Mouse (Mus musculus): ENCODE measurements around the gene Anxa3. TPM values are rescaled to one million over a fixed set of nuclear protein-coding genes. Genes with fewer than 3 reads are reported as not detected.

The Anxa3 gene
- polyA plus RNA-seq, 1 experiment from 2014 or later = 25.8 TPM

- no peaks in the 10 kb centered on the region for H3K27me3 ChIP-seq (replicated peaks; ENCODE audit: control insufficient read depth, insufficient read depth, low read length)
- H3K36me3 ChIP-seq (ENCODE audit: control insufficient read depth, insufficient read depth, low read length) = no peaks in the 10 kb centered on the region
- DNase-seq (ENCODE audit: low spot score) = no peak
- no peak for ATAC-seq (replicated peaks; ENCODE audit: low FRiP score)
- H3K4me1 ChIP-seq (replicated peaks; ENCODE audit: control insufficient read depth, insufficient read depth, low read length) = no peaks in the 10 kb centered on the region
- no peaks in the 10 kb centered on the region for H3K9me3 ChIP-seq (ENCODE audit: control insufficient read depth, low read length)
- no peak overlapping the region for H3K9ac ChIP-seq (ENCODE audit: low read depth, low read length)
- H3K4me3 ChIP-seq (ENCODE audit: low read depth, low read length) = no peak overlapping the region
- no peak overlapping the region for H3K27ac ChIP-seq (ENCODE audit: low read depth, low read length)
- WGBS = 75% methylated on average over 4 of the region's 4 CpGs
- no peak overlapping the region for H3K4me2 ChIP-seq
Observed at GRCm38 (mm10) chr5:96810620-96811019, 17.5 kb downstream of the Anxa3 start.

GRCm38 (mm10) chr5:96824769-96825327 is 31.7 kb downstream of the Anxa3 start:
- Histone ChIP-seq H3K27me3 (replicated peaks; ENCODE audit: control insufficient read depth, insufficient read depth, low read length) (no peaks in the 10 kb centered on the region), H3K4me1 (replicated peaks; ENCODE audit: control insufficient read depth, insufficient read depth, low read length) (no peaks in the 10 kb centered on the region), H3K36me3 (ENCODE audit: control insufficient read depth, insufficient read depth, low read length) (no peaks in the 10 kb centered on the region), H3K9me3 (ENCODE audit: control insufficient read depth, low read length) (no peaks in the 10 kb centered on the region), H3K4me3 (ENCODE audit: low read depth, low read length) (no peak overlapping the region), H3K27ac (ENCODE audit: low read depth, low read length) (no peak overlapping the region), H3K9ac (ENCODE audit: low read depth, low read length) (no peak overlapping the region), H3K4me2 (no peak overlapping the region)
- no peak for ATAC-seq (replicated peaks; ENCODE audit: low FRiP score)
- no peak for DNase-seq (ENCODE audit: low spot score)
- WGBS = 81% methylated on average over 13 of the region's 13 CpGs

- no peak overlapping the region for H3K4me3 ChIP-seq (ENCODE audit: low read depth, low read length)
- no peak overlapping the region for H3K27ac ChIP-seq (ENCODE audit: low read depth, low read length)
- H3K27me3 ChIP-seq (replicated peaks; ENCODE audit: control insufficient read depth, insufficient read depth, low read length) = no peaks in the 10 kb centered on the region
- H3K4me1 ChIP-seq (replicated peaks; ENCODE audit: control insufficient read depth, insufficient read depth, low read length) = no peaks in the 10 kb centered on the region
- H3K9me3 ChIP-seq (ENCODE audit: control insufficient read depth, low read length) = no peaks in the 10 kb centered on the region
- H3K36me3 ChIP-seq (ENCODE audit: control insufficient read depth, insufficient read depth, low read length) = no peaks in the 10 kb centered on the region
- DNase-seq (ENCODE audit: low spot score) (no peak), ATAC-seq (replicated peaks; ENCODE audit: low FRiP score) (no peak)
- H3K4me2 ChIP-seq = no peak overlapping the region
- H3K9ac ChIP-seq (ENCODE audit: low read depth, low read length) = no peak overlapping the region
- WGBS = 51% methylated on average over 1 of the region's 1 CpGs
Observed at GRCm38 (mm10) chr5:96827176-96827575, 34.0 kb downstream of the Anxa3 start.

- DNase-seq (ENCODE audit: low spot score) = no peak
- Histone ChIP-seq H3K9me3 (ENCODE audit: control insufficient read depth, low read length) (no peaks in the 10 kb centered on the region), H3K9ac (ENCODE audit: low read depth, low read length) (no peak overlapping the region), H3K27ac (ENCODE audit: low read depth, low read length) (no peak overlapping the region), H3K4me2 (no peak overlapping the region), H3K4me1 (replicated peaks; ENCODE audit: control insufficient read depth, insufficient read depth, low read length) (no peaks in the 10 kb centered on the region), H3K27me3 (replicated peaks; ENCODE audit: control insufficient read depth, insufficient read depth, low read length) (no peaks in the 10 kb centered on the region), H3K4me3 (ENCODE audit: low read depth, low read length) (no peak overlapping the region), H3K36me3 (ENCODE audit: control insufficient read depth, insufficient read depth, low read length) (no peaks in the 10 kb centered on the region)
- WGBS = 83% methylated on average over 5 of the region's 5 CpGs
- ATAC-seq (replicated peaks; ENCODE audit: low FRiP score) = no peak
Observed at GRCm38 (mm10) chr5:96834338-96834737, 41.2 kb downstream of the Anxa3 start.

- Histone ChIP-seq H3K9me3 (ENCODE audit: control insufficient read depth, low read length) (no peaks in the 10 kb centered on the region), H3K4me3 (ENCODE audit: low read depth, low read length) (no peak overlapping the region), H3K4me2 (no peak overlapping the region), H3K27ac (ENCODE audit: low read depth, low read length) (no peak overlapping the region), H3K36me3 (ENCODE audit: control insufficient read depth, insufficient read depth, low read length) (no peaks in the 10 kb centered on the region), H3K4me1 (replicated peaks; ENCODE audit: control insufficient read depth, insufficient read depth, low read length) (peaks cover 10% of the 10 kb centered on the region; the same call in 1 of the 2 replicates), H3K9ac (ENCODE audit: low read depth, low read length) (no peak overlapping the region), H3K27me3 (replicated peaks; ENCODE audit: control insufficient read depth, insufficient read depth, low read length) (no peaks in the 10 kb centered on the region)
- ATAC-seq (replicated peaks; ENCODE audit: low FRiP score) (no peak), DNase-seq (ENCODE audit: low spot score) (no peak)
Observed at GRCm38 (mm10) chr5:96847986-96848385, 54.8 kb downstream of the Anxa3 start.

- Histone ChIP-seq H3K27ac (ENCODE audit: low read depth, low read length) (no peak overlapping the region), H3K4me1 (replicated peaks; ENCODE audit: control insufficient read depth, insufficient read depth, low read length) (peaks cover 10% of the 10 kb centered on the region; the same call in 1 of the 2 replicates), H3K27me3 (replicated peaks; ENCODE audit: control insufficient read depth, insufficient read depth, low read length) (no peaks in the 10 kb centered on the region), H3K9me3 (ENCODE audit: control insufficient read depth, low read length) (no peaks in the 10 kb centered on the region), H3K4me2 (no peak overlapping the region), H3K9ac (ENCODE audit: low read depth, low read length) (no peak overlapping the region), H3K4me3 (ENCODE audit: low read depth, low read length) (no peak overlapping the region), H3K36me3 (ENCODE audit: control insufficient read depth, insufficient read depth, low read length) (no peaks in the 10 kb centered on the region)
- no peak for DNase-seq (ENCODE audit: low spot score)
- WGBS = 55% methylated on average over 3 of the region's 3 CpGs
- no peak for ATAC-seq (replicated peaks; ENCODE audit: low FRiP score)
Observed at GRCm38 (mm10) chr5:96848386-96848785, 55.2 kb downstream of the Anxa3 start.

- Histone ChIP-seq H3K27me3 (replicated peaks; ENCODE audit: control insufficient read depth, insufficient read depth, low read length) (no peaks in the 10 kb centered on the region), H3K4me2 (no peak overlapping the region), H3K27ac (ENCODE audit: low read depth, low read length) (no peak overlapping the region), H3K9ac (ENCODE audit: low read depth, low read length) (no peak overlapping the region), H3K9me3 (ENCODE audit: control insufficient read depth, low read length) (no peaks in the 10 kb centered on the region), H3K36me3 (ENCODE audit: control insufficient read depth, insufficient read depth, low read length) (no peaks in the 10 kb centered on the region), H3K4me3 (ENCODE audit: low read depth, low read length) (no peak overlapping the region), H3K4me1 (replicated peaks; ENCODE audit: control insufficient read depth, insufficient read depth, low read length) (peaks cover 10% of the 10 kb centered on the region; the same call in 1 of the 2 replicates)
- no peak for DNase-seq (ENCODE audit: low spot score)
- 42% methylated on average over 3 of the region's 3 CpGs for WGBS
- ATAC-seq (replicated peaks; ENCODE audit: low FRiP score) = no peak; the same call in 1 of the 2 replicates
Observed at GRCm38 (mm10) chr5:96849232-96849631, 56.1 kb downstream of the Anxa3 start.

GRCm38 (mm10) chr5:96853451-96853850 is 60.3 kb downstream of the Anxa3 start:
- DNase-seq (ENCODE audit: low spot score) (no peak), ATAC-seq (replicated peaks; ENCODE audit: low FRiP score) (no peak)
- no peak overlapping the region for H3K4me2 ChIP-seq
- H3K4me3 ChIP-seq (ENCODE audit: low read depth, low read length) = no peak overlapping the region
- no peak overlapping the region for H3K27ac ChIP-seq (ENCODE audit: low read depth, low read length)
- H3K4me1 ChIP-seq (replicated peaks; ENCODE audit: control insufficient read depth, insufficient read depth, low read length) = peaks cover 7% of the 10 kb centered on the region; the same call in 1 of the 2 replicates
- H3K9me3 ChIP-seq (ENCODE audit: control insufficient read depth, low read length) = no peaks in the 10 kb centered on the region
- no peaks in the 10 kb centered on the region for H3K36me3 ChIP-seq (ENCODE audit: control insufficient read depth, insufficient read depth, low read length)
- 80% methylated on average over 3 of the region's 3 CpGs for WGBS
- no peak overlapping the region for H3K9ac ChIP-seq (ENCODE audit: low read depth, low read length)
- H3K27me3 ChIP-seq (replicated peaks; ENCODE audit: control insufficient read depth, insufficient read depth, low read length) = no peaks in the 10 kb centered on the region

GRCm38 (mm10) chr5:96854350-96854749 is 61.2 kb downstream of the Anxa3 start:
- Histone ChIP-seq H3K9me3 (ENCODE audit: control insufficient read depth, low read length) (no peaks in the 10 kb centered on the region), H3K4me2 (no peak overlapping the region), H3K9ac (ENCODE audit: low read depth, low read length) (no peak overlapping the region), H3K4me3 (ENCODE audit: low read depth, low read length) (no peak overlapping the region), H3K36me3 (ENCODE audit: control insufficient read depth, insufficient read depth, low read length) (no peaks in the 10 kb centered on the region), H3K27me3 (replicated peaks; ENCODE audit: control insufficient read depth, insufficient read depth, low read length) (no peaks in the 10 kb centered on the region), H3K27ac (ENCODE audit: low read depth, low read length) (no peak overlapping the region), H3K4me1 (replicated peaks; ENCODE audit: control insufficient read depth, insufficient read depth, low read length) (peaks cover 3% of the 10 kb centered on the region; the same call in 1 of the 2 replicates)
- ATAC-seq (replicated peaks; ENCODE audit: low FRiP score) (no peak), DNase-seq (ENCODE audit: low spot score) (no peak)
- WGBS = 68% methylated on average over 3 of the region's 3 CpGs
